Mouse (Mus musculus) ES-Bruce4 (cell line): ENCODE measurements at regions not wholly inside any gene's neighbourhood (a gene's known extent, or its start where the extent isn't known, plus 50 kb on each side); places are given as distances from the start of the nearest gene placed in this dataset.

Experiments
- CTCF ChIP-seq: IDR thresholded peaks from one replicate; pipeline ENCODE4 v1.8.1; 2011; ENCODE audit warnings: low read depth, low read length
- POLR2A ChIP-seq: IDR thresholded peaks from one replicate; pipeline ENCODE4 v1.8.1; 2011; ENCODE audit warnings: low read length; ENCODE audit not compliant: insufficient read depth

DNA sequence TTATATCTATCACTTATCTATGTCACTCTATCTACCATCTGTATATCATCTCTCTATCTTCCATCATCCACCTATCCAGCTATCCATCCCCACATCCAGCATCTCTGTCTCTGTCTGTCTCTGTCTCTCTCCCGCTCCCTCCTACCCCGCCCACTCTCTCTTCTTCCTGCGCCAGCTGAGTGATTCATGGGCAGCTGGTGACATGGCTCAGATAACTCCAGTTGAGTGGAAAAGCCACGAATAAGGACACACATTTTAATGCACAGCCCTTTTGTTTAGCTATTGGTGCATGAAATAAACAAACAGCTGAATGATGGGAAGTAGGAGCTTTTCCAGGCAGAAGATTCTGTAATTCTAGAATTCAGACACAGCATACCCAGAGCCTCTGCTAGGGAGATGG is 446.3 kb downstream of the Glrx3 start:
- TF ChIP-seq CTCF (no peak), POLR2A (no peak)
